Mouse (Mus musculus) forebrain, postnatal 0 days (tissue): ENCODE results near the gene Tomm20. TPM values are rescaled to one million over a fixed set of nuclear protein-coding genes. Genes with fewer than 3 reads are reported as not detected.
A peak's percentile ranks its signal among the peaks of the same experiment; 100 is the strongest.

Experiments
- ATAC-seq: fragments of 200-750 bp; cut with Nextera tagmentation; 2 replicates; pipeline ENCODE4 v1.8.0; 2017; ENCODE audit warnings: mild to moderate bottlenecking, moderate library complexity
- DNase-seq: peaks from one replicate; pipeline ENCODE4 v3.0.0-alpha.2; 2015
- H3K27ac ChIP-seq: fragments of 300-500 bp; sonication (generic); 2 replicates; pipeline ENCODE4 v1.5.1; 2014; ENCODE audit warnings: low read depth, mild to moderate bottlenecking, antibody characterized with exemption, low read length, moderate library complexity, mixed read lengths
- H3K27me3 ChIP-seq: fragments of 300-500 bp; sonication (generic); 2 replicates; pipeline ENCODE4 v1.6.1; 2014; ENCODE audit warnings: mild to moderate bottlenecking, low read length, mixed read lengths; ENCODE audit not compliant: insufficient read depth
- H3K36me3 ChIP-seq: fragments of 300-500 bp; sonication (generic); 2 replicates; pipeline ENCODE4 v1.6.1; 2014; ENCODE audit warnings: mild to moderate bottlenecking, moderate library complexity; ENCODE audit not compliant: insufficient read depth
- H3K4me1 ChIP-seq: fragments of 300-500 bp; sonication (generic); 2 replicates; pipeline ENCODE4 v1.6.1; 2014; ENCODE audit warnings: antibody characterized with exemption; ENCODE audit not compliant: insufficient read depth
- H3K4me2 ChIP-seq: fragments of 300-500 bp; sonication (generic); 2 replicates; pipeline ENCODE4 v1.6.1; 2014; ENCODE audit warnings: low read depth, mild to moderate bottlenecking, moderate library complexity
- H3K4me3 ChIP-seq: fragments of 300-500 bp; sonication (generic); 2 replicates; pipeline ENCODE4 v1.5.1; 2014; ENCODE audit warnings: low read depth, low read length, mixed read lengths
- H3K9ac ChIP-seq: fragments of 300-500 bp; sonication (generic); 2 replicates; pipeline ENCODE4 v1.6.1; 2014; ENCODE audit warnings: mild to moderate bottlenecking
- H3K9me3 ChIP-seq: fragments of 300-500 bp; sonication (generic); 2 replicates; pipeline ENCODE4 v1.6.1; 2016; ENCODE audit warnings: low read length
- CTCF ChIP-seq: sonication (generic); IDR thresholded peaks from 2 replicates; pipeline ENCODE4 v1.5.1; 2016; ENCODE audit warnings: antibody characterized with exemption, control low read depth, low read depth
- WGBS: fragments of 180-500 bp; shearing (Covaris S2); extraction: QIAGEN DNeasy Blood & Tissue Kit; methylation state at CpG from one replicate; pipeline ENCODE4 v1.1.7; 2014; 5-methylcytosine and 5-hydroxymethylcytosine counted together
- polyA plus RNA-seq: library from polyadenylated mRNA; unstranded; fragments of >200 nt; fragmentation: Nextera tagmentation; extraction: Ambion mirVana; gene quantifications from 2 replicates; pipeline ENCODE4 v1.2.1, GENCODE M21; 2015
- total RNA-seq: library from RNA; depleted of rRNA; stranded (reverse); fragments of >200 nt; gene quantifications from 2 replicates; pipeline ENCODE4 v1.2.3, GENCODE M21; 2014

Tomm20 gene
- total and polyA plus RNA-seq, 2 experiments from 2014 or later: 195 to 228 TPM

DNA sequence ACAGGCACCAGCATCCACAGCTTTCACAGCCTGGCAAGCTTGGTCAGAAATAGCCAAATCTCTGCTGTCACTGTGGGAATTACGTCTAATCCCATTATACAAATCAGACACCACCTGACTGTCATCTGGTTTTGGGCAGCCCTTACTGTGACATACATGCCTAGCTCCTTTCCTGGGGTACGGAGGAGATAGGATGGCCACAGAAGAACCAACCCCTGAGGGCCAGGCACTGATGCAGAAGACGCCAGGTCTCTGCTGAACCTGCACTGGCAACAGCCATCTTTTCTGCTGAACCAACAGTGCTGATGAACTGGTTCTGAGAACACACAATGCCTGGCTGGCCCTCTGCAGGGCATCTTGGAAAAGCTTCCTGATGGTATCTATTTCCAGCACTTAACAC lies 8.3 kb downstream of the Tomm20 start:
- no peaks in the 10 kb centered on the region for H3K9me3 ChIP-seq
- no peaks in the 10 kb centered on the region for H3K4me1 ChIP-seq
- DNase-seq (no peak), ATAC-seq (no peak)
- H3K27ac ChIP-seq: no peak overlapping the region
- H3K27me3 ChIP-seq: no peaks in the 10 kb centered on the region
- TF ChIP-seq CTCF: no peak
- H3K4me3 ChIP-seq: no peak overlapping the region
- H3K4me2 ChIP-seq: no peak overlapping the region
- 89% methylated on average over 3 of the region's 3 CpGs for WGBS
- peaks cover 63% of the 10 kb centered on the region for H3K36me3 ChIP-seq
- H3K9ac ChIP-seq: no peak overlapping the region

- peak; percentile 71 for TF ChIP-seq CTCF
- Histone ChIP-seq H3K4me2 (no peak overlapping the region), H3K9ac (no peak overlapping the region), H3K9me3 (no peaks in the 10 kb centered on the region), H3K4me3 (no peak overlapping the region), H3K4me1 (no peaks in the 10 kb centered on the region), H3K27ac (no peak overlapping the region), H3K27me3 (no peaks in the 10 kb centered on the region), H3K36me3 (peaks cover 74% of the 10 kb centered on the region)
- peak; percentile 66; the same call in 1 of the 2 replicates for ATAC-seq
- DNase-seq: no peak
Observed at GRCm38 (mm10) chr8:126935932-126936331, 9.7 kb downstream of the Tomm20 start.

GRCm38 (mm10) chr8:126935387-126935786 lies 10.3 kb downstream of the Tomm20 start:
- no peak for TF ChIP-seq CTCF
- Histone ChIP-seq H3K4me1 (no peaks in the 10 kb centered on the region), H3K9me3 (no peaks in the 10 kb centered on the region), H3K9ac (no peak overlapping the region), H3K4me3 (no peak overlapping the region), H3K4me2 (no peak overlapping the region), H3K27me3 (no peaks in the 10 kb centered on the region), H3K27ac (no peak overlapping the region), H3K36me3 (peaks cover 74% of the 10 kb centered on the region)
- DNase-seq: no peak
- 97% methylated on average over 2 of the region's 2 CpGs for WGBS
- no peak for ATAC-seq

DNA sequence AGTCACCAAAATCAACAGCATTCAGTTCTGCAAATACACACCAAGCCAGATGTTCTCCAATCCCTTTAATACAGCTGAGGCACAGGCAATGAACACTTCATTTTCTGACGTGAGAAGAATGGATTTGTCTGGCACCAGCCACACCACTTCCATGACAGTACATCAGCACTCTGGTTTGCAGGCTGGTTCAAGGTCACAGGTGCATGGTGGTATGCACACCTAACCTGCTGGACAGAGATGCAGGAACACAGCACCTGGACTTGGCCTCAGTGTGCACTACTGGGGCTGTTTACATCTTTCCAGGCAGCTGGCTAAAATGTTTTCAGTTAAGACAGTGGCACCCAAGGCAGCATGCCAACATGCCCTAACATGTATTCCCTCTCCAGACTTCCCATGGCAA lies 13.0 kb downstream of the Tomm20 start:
- H3K27ac ChIP-seq: no peak overlapping the region
- peaks cover 57% of the 10 kb centered on the region for H3K36me3 ChIP-seq
- H3K9me3 ChIP-seq: no peaks in the 10 kb centered on the region
- H3K4me2 ChIP-seq: no peak overlapping the region
- WGBS: 74% methylated on average over 1 of the region's 1 CpGs
- no peak for TF ChIP-seq CTCF
- no peak overlapping the region for H3K4me3 ChIP-seq
- no peak overlapping the region for H3K9ac ChIP-seq
- no peaks in the 10 kb centered on the region for H3K4me1 ChIP-seq
- no peaks in the 10 kb centered on the region for H3K27me3 ChIP-seq
- DNase-seq: no peak
- no peak for ATAC-seq

GRCm38 (mm10) chr8:126932249-126932648 lies 13.4 kb downstream of the Tomm20 start:
- Histone ChIP-seq H3K36me3 (peaks cover 53% of the 10 kb centered on the region), H3K27ac (no peak overlapping the region), H3K4me3 (no peak overlapping the region), H3K9me3 (no peaks in the 10 kb centered on the region), H3K4me2 (no peak overlapping the region), H3K4me1 (no peaks in the 10 kb centered on the region), H3K27me3 (no peaks in the 10 kb centered on the region), H3K9ac (no peak overlapping the region)
- no peak for DNase-seq
- no peak for ATAC-seq
- no peak for TF ChIP-seq CTCF
- 93% methylated on average over 1 of the region's 1 CpGs for WGBS

DNA sequence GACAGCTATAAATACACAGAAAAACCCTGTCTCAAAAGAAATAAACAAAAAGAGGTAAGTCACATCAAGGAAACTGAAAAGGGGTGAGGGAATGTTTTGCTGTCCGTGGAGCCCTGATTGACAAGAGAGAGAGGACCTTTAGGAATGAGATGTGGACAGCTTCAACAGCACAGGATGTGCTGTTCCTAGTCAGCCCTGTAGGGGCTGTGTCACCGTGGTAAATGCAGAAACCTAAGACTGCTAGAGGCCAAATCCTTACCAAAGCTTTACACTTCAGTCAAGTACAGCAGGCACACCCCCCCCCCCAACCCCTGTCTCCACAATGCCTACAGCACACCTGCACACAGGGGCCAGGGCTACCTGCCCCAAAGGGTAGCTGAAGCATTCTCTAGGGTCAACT lies 13.9 kb downstream of the Tomm20 start:
- ATAC-seq (peak; percentile 41; the same call in 1 of the 2 replicates), DNase-seq (no peak)
- no peak overlapping the region for H3K27ac ChIP-seq
- no peak overlapping the region for H3K4me3 ChIP-seq
- H3K36me3 ChIP-seq: peaks cover 48% of the 10 kb centered on the region
- H3K27me3 ChIP-seq: no peaks in the 10 kb centered on the region
- no peak overlapping the region for H3K9ac ChIP-seq
- TF ChIP-seq CTCF: peak; percentile 48; the same call in 1 of the 2 replicates
- no peaks in the 10 kb centered on the region for H3K9me3 ChIP-seq
- H3K4me1 ChIP-seq: no peaks in the 10 kb centered on the region
- 39% methylated on average over 2 of the region's 2 CpGs for WGBS
- no peak overlapping the region for H3K4me2 ChIP-seq

GRCm38 (mm10) chr8:126929607-126930161 lies 16.0 kb downstream of the Tomm20 start:
- TF ChIP-seq CTCF: peak; percentile 92
- Histone ChIP-seq H3K9me3 (no peaks in the 10 kb centered on the region), H3K27ac (no peak overlapping the region), H3K27me3 (no peaks in the 10 kb centered on the region), H3K9ac (no peak overlapping the region), H3K4me2 (no peak overlapping the region), H3K36me3 (peaks cover 32% of the 10 kb centered on the region), H3K4me1 (no peaks in the 10 kb centered on the region), H3K4me3 (no peak overlapping the region)
- no peak for ATAC-seq
- DNase-seq: peak; percentile 80
- WGBS: 77% methylated on average over 3 of the region's 3 CpGs
